Mouse (Mus musculus) lung, embryonic 14.5 days (tissue): ENCODE measurements around the gene Fyn. TPM values are rescaled to one million over a fixed set of nuclear protein-coding genes. Genes with fewer than 3 reads are reported as not detected.
A peak's percentile ranks its signal among the peaks of the same experiment; 100 is the strongest.

Source experiments
- ATAC-seq: fragments of 200-750 bp; cut with Nextera tagmentation; 2 replicates; pipeline ENCODE4 v1.8.0; 2017; ENCODE audit warnings: mild to moderate bottlenecking, moderate TSS enrichment, moderate library complexity; ENCODE audit not compliant: insufficient read depth
- DNase-seq: peaks from one replicate; pipeline ENCODE4 v3.0.0-alpha.2; 2015
- H3K27ac ChIP-seq: fragments of 300-500 bp; sonication (generic); 2 replicates; pipeline ENCODE4 v1.5.1; 2014; ENCODE audit warnings: low read depth, mild to moderate bottlenecking, moderate library complexity
- H3K27me3 ChIP-seq: fragments of 300-500 bp; sonication (generic); 2 replicates; pipeline ENCODE4 v1.6.1; 2014; ENCODE audit warnings: low read length, control low read depth; ENCODE audit not compliant: insufficient read depth
- H3K36me3 ChIP-seq: fragments of 300-500 bp; sonication (generic); 2 replicates; pipeline ENCODE4 v1.6.1; 2014; ENCODE audit warnings: control low read depth; ENCODE audit not compliant: insufficient read depth
- H3K4me1 ChIP-seq: fragments of 300-500 bp; sonication (generic); 2 replicates; pipeline ENCODE4 v1.6.1; 2014; ENCODE audit warnings: antibody characterized with exemption, control low read depth; ENCODE audit not compliant: insufficient read depth
- H3K4me2 ChIP-seq: fragments of 300-500 bp; sonication (generic); 2 replicates; pipeline ENCODE4 v1.6.1; 2014; ENCODE audit warnings: mild to moderate bottlenecking
- H3K4me3 ChIP-seq: fragments of 300-500 bp; sonication (generic); 2 replicates; pipeline ENCODE4 v1.5.1; 2014; ENCODE audit warnings: low read depth, low read length
- H3K9ac ChIP-seq: fragments of 300-500 bp; sonication (generic); 2 replicates; pipeline ENCODE4 v1.6.1; 2014
- H3K9me3 ChIP-seq: fragments of 300-500 bp; sonication (generic); 2 replicates; pipeline ENCODE4 v1.6.1; 2016; ENCODE audit warnings: low read depth, low read length, control low read depth
- CTCF ChIP-seq: IDR thresholded peaks from 2 replicates; pipeline ENCODE4 v1.5.1; 2016; ENCODE audit warnings: antibody characterized with exemption, low read depth
- WGBS: fragments of 180-500 bp; shearing (Covaris S2); extraction: QIAGEN DNeasy Blood & Tissue Kit; methylation state at CpG from one replicate; pipeline ENCODE4 v1.1.7; 2014; 5-methylcytosine and 5-hydroxymethylcytosine counted together
- polyA plus RNA-seq: library from polyadenylated mRNA; unstranded; fragments of >200 nt; fragmentation: Nextera tagmentation; extraction: Ambion mirVana; gene quantifications from 2 replicates; pipeline ENCODE4 v1.2.1, GENCODE M21; 2014

The Fyn gene
- polyA plus RNA-seq, 1 experiment from 2014 or later = 30.3 TPM

GRCm38 (mm10) chr10:39589765-39590546 lies 221.3 kb downstream of the Fyn start:
- TF ChIP-seq CTCF = no peak
- 73% methylated on average over 19 of the region's 19 CpGs for WGBS
- Histone ChIP-seq H3K9me3 (peaks cover 11% of the 10 kb centered on the region), H3K27ac (no peak overlapping the region), H3K27me3 (no peaks in the 10 kb centered on the region), H3K4me3 (no peak overlapping the region), H3K36me3 (0 out of 2 replicates have a peak, but pooled peaks cover 4% of the 10 kb centered on the region), H3K4me2 (no peak overlapping the region), H3K9ac (no peak overlapping the region), H3K4me1 (peaks cover 9% of the 10 kb centered on the region; the same call in 1 of the 2 replicates)
- DNase-seq (no peak), ATAC-seq (no peak)

DNA sequence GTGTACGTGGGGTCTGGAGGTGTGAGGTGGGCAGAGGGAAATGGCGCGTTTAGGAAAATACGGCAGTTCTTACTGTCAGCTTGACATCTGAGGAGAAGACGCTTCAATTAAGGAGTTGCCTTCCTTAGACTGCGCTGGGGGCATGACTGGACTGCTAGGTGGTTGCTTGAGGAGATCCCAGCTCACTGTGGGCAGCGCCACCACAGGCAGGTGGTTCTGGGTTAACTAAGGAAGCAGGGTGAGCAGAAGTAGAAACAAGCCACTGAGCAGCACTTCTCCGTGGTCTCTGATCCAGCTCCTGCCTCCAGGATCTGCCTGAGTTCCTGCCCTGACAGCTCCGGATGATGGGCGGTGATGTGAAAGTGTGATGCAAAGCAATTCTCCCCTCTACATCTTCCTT lies 222.0 kb downstream of the Fyn start:
- Histone ChIP-seq H3K4me3 (no peak overlapping the region), H3K9me3 (peaks cover 11% of the 10 kb centered on the region), H3K4me1 (peaks cover 9% of the 10 kb centered on the region; the same call in 1 of the 2 replicates), H3K36me3 (0 out of 2 replicates have a peak, but pooled peaks cover 4% of the 10 kb centered on the region), H3K9ac (no peak overlapping the region), H3K27me3 (no peaks in the 10 kb centered on the region), H3K4me2 (no peak overlapping the region), H3K27ac (no peak overlapping the region)
- no peak for TF ChIP-seq CTCF
- no peak for DNase-seq
- no peak for ATAC-seq
- WGBS = 78% methylated on average over 10 of the region's 10 CpGs

DNA sequence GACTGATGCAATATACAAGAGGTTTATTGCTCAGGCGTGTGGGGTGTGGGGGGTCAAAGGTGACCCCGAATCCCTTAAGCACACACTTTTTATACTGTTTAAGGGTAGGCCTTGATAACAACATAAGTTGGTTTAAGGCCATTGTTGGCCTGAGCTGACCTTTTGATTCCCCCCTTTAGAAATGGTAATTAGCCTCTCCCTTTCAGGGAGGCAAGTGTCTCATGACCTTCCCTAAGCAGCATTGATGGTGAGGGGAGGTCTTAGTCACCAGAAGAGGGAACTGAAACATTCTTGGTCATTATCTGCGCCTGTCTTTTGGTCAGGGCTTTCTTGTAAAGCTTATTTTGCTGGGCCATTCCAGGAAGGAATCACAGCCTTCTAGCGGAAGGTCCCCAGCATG lies 223.8 kb downstream of the Fyn start:
- 89% methylated on average over 4 of the region's 4 CpGs for WGBS
- peaks cover 11% of the 10 kb centered on the region for H3K9me3 ChIP-seq
- H3K4me1 ChIP-seq = peaks cover 20% of the 10 kb centered on the region
- ATAC-seq (no peak), DNase-seq (no peak)
- no peak overlapping the region for H3K27ac ChIP-seq
- no peak overlapping the region for H3K4me2 ChIP-seq
- H3K4me3 ChIP-seq = no peak overlapping the region
- 0 out of 2 replicates have a peak, but pooled peaks cover 4% of the 10 kb centered on the region for H3K36me3 ChIP-seq
- H3K9ac ChIP-seq = no peak overlapping the region
- H3K27me3 ChIP-seq = no peaks in the 10 kb centered on the region
- TF ChIP-seq CTCF = no peak

DNA sequence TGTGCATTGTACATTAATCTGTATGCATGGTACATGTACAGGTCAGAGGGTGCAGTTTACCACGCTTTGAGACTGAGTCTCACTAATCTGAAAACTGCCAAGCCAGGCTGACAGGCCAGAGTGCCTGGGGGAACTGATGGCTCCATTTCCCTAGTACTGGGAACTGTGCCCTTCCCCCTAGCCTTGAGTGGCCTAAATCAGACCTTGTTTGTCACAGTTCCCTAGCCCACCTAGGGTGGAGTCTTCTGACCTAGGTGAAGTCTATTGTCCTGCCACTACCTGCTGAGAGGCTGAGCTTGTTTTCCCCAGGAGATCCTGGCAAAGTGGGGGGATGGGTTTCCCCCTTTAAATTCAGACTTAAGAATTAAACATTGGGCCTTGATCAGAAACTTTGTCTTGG lies 226.1 kb downstream of the Fyn start:
- WGBS = 71% methylated on average over 1 of the region's 1 CpGs
- H3K4me2 ChIP-seq = no peak overlapping the region
- TF ChIP-seq CTCF = no peak
- H3K9me3 ChIP-seq = peaks cover 11% of the 10 kb centered on the region
- peaks cover 18% of the 10 kb centered on the region for H3K4me1 ChIP-seq
- H3K9ac ChIP-seq = no peak overlapping the region
- H3K27me3 ChIP-seq = no peaks in the 10 kb centered on the region
- peak overlapping the region; percentile 67; the same call in 1 of the 2 replicates for H3K27ac ChIP-seq
- 0 out of 2 replicates have a peak, but pooled peaks cover 4% of the 10 kb centered on the region for H3K36me3 ChIP-seq
- no peak overlapping the region for H3K4me3 ChIP-seq
- DNase-seq = no peak
- ATAC-seq = no peak

DNA sequence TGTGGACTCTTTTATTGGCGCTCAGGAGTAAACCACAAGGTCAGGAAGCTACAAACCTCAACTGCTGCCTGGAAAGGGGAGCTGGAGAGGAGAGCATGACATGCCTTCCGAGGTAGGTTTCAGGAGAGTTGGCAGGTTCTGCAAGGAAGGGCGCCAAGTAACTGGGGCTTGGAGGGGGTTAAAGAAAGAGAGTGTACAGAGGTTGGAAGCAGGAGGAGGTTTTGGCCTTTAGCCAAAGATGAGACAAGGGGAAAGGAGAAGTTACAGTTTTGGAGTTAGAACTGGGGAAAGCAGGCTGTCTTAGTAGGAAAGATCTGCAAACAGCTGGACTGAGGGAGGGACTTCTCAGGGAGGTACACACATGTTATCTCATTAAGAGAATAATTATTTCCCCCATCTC lies 227.2 kb downstream of the Fyn start:
- no peak overlapping the region for H3K9ac ChIP-seq
- H3K27me3 ChIP-seq = no peaks in the 10 kb centered on the region
- 0 out of 2 replicates have a peak, but pooled peaks cover 4% of the 10 kb centered on the region for H3K36me3 ChIP-seq
- peaks cover 11% of the 10 kb centered on the region for H3K9me3 ChIP-seq
- no peak for TF ChIP-seq CTCF
- WGBS = 50% methylated on average over 3 of the region's 3 CpGs
- no peak overlapping the region for H3K4me2 ChIP-seq
- H3K27ac ChIP-seq = peak overlapping the region; percentile 8
- H3K4me3 ChIP-seq = no peak overlapping the region
- DNase-seq (peak; percentile 78), ATAC-seq (peak; percentile 64; the same call in 1 of the 2 replicates)
- peaks cover 18% of the 10 kb centered on the region for H3K4me1 ChIP-seq

DNA sequence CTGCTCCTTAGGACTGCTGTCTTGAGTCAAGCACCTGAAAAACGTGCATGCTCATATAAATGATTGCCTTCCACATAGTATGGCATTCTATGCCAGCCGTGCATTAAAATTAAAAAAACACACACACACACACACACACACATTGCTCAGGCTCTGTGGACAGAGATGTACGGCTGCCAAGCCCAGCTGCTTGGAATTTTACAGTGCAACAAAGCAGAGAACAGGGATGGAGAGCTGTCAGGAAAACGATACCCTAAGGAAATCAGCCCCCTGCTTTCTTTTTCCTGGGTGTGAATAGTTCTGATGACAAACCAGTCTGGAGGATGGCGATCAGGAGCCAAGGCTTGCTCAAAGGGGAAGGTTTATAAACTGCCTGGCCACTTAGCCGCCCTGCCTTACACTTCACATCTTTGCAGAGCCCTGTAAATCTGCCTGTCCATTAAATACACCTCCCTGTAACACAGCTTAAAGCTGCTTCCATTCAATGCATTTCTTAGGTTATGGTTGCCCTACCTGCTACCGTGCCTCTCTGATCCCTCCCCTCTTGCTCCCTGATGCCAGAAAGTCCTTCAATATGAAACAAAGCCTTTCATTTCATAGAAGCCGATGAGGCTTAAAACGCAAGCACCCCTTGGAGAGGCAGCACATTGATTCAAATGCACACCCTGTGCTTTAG lies 228.6 kb downstream of the Fyn start:
- 0 out of 2 replicates have a peak, but pooled peaks have one; percentile 21 for ATAC-seq
- Histone ChIP-seq H3K27ac (peak overlapping the region; percentile 54; the same call in 1 of the 2 replicates), H3K4me3 (no peak overlapping the region), H3K27me3 (no peaks in the 10 kb centered on the region), H3K9me3 (peaks cover 11% of the 10 kb centered on the region), H3K4me1 (peaks cover 18% of the 10 kb centered on the region), H3K36me3 (0 out of 2 replicates have a peak, but pooled peaks cover 4% of the 10 kb centered on the region), H3K4me2 (no peak overlapping the region), H3K9ac (0 out of 2 replicates have a peak overlapping the region, but pooled peaks have one; percentile 5)
- 34% methylated on average over 9 of the region's 9 CpGs for WGBS
- peak; percentile 57 for DNase-seq
- TF ChIP-seq CTCF = no peak

- no peak for DNase-seq
- Histone ChIP-seq H3K27me3 (no peaks in the 10 kb centered on the region), H3K4me1 (peaks cover 18% of the 10 kb centered on the region), H3K36me3 (0 out of 2 replicates have a peak, but pooled peaks cover 4% of the 10 kb centered on the region), H3K27ac (no peak overlapping the region), H3K9ac (no peak overlapping the region; the same call in 1 of the 2 replicates), H3K9me3 (peaks cover 11% of the 10 kb centered on the region), H3K4me2 (no peak overlapping the region), H3K4me3 (no peak overlapping the region)
- no peak for ATAC-seq
- WGBS = 39% methylated on average over 3 of the region's 3 CpGs
- no peak for TF ChIP-seq CTCF
Measured at GRCm38 (mm10) chr10:39597792-39598183, 229.1 kb downstream of the Fyn start.
